Mouse (Mus musculus) gastrocnemius, adult 2 months (tissue): Measurements from ENCODE around the gene Capn5. TPM values are rescaled to one million over a fixed set of nuclear protein-coding genes. Genes with fewer than 3 reads are reported as not detected.

ENCODE experiments used
- DNase-seq: peaks from one replicate; pipeline ENCODE4 v3.0.0; 2022
- H3K27ac ChIP-seq: fragments of 200-600 bp; 2 replicates; pipeline ENCODE4 v1.8.1; 2022; ENCODE audit warnings: mild to moderate bottlenecking
- H3K4me3 ChIP-seq: fragments of 200-600 bp; 2 replicates; pipeline ENCODE4 v1.8.1; 2022; ENCODE audit warnings: mild to moderate bottlenecking, moderate library complexity
- CTCF ChIP-seq: fragments of 200-600 bp; IDR thresholded peaks from 2 replicates; pipeline ENCODE4 v1.8.1; 2022; ENCODE audit warnings: antibody characterized with exemption, mild to moderate bottlenecking, moderate library complexity
- intact Hi-C: fragments of 180-260 bp; cut with DNase I; formaldehyde crosslinking; loops from one replicate; pipeline ENCODE4 v1.15.1; 2025
- total RNA-seq, 2 experiments: library from RNA; stranded (reverse); gene quantifications; 2 replicates each; pipeline ENCODE4 v1.2.3; 2021

Capn5 gene
- total RNA-seq, 2 experiments from 2014 or later, result 1.3 to 2.3 TPM

- no peak for TF ChIP-seq CTCF
- Histone ChIP-seq H3K4me3 (no peak overlapping the region), H3K27ac (peak overlapping the region; percentile 35; the same call in 1 of the 2 replicates)
- intact Hi-C loops, result no loop called here
- no peak for DNase-seq
These were observed 69.2 kb downstream of the Capn5 start for GRCm38 (mm10) chr7:98108636-98109430.

GRCm38 (mm10) chr7:98106272-98106671 lies 71.8 kb downstream of the Capn5 start:
- intact Hi-C loops, result no loop called here
- Histone ChIP-seq H3K27ac (peak overlapping the region; percentile 80), H3K4me3 (no peak overlapping the region; the same call in 1 of the 2 replicates)
- TF ChIP-seq CTCF, result no peak
- no peak for DNase-seq

GRCm38 (mm10) chr7:98104481-98105435 lies 73.3 kb downstream of the Capn5 start:
- TF ChIP-seq CTCF, result no peak
- H3K4me3 ChIP-seq, result no peak overlapping the region
- intact Hi-C loops, result no loop called here
- peak overlapping the region; percentile 80 for H3K27ac ChIP-seq
- no peak for DNase-seq

- Histone ChIP-seq H3K4me3 (no peak overlapping the region), H3K27ac (peak overlapping the region; percentile 80)
- intact Hi-C loops, result loop anchor here (1.0 kb wide), 1 partner anchor 15 kb away; the partner anchor contains the start of gene Myo7a
- no peak for TF ChIP-seq CTCF
- no peak for DNase-seq
These were observed 74.2 kb downstream of the Capn5 start for GRCm38 (mm10) chr7:98103942-98104292.

GRCm38 (mm10) chr7:98103002-98103941 lies 74.8 kb downstream of the Capn5 start:
- peak; percentile 83 for DNase-seq
- Histone ChIP-seq H3K27ac (peak overlapping the region; percentile 85), H3K4me3 (peak overlapping the region; percentile 70)
- intact Hi-C loops, result loop anchor here (1.0 kb wide), 1 partner anchor 16 kb away; the partner anchor contains the start of gene Myo7a
- TF ChIP-seq CTCF, result peak; percentile 69

- no peak for DNase-seq
- Histone ChIP-seq H3K4me3 (peak overlapping the region; percentile 70), H3K27ac (peak overlapping the region; percentile 85; the same call in 1 of the 2 replicates)
- no peak for TF ChIP-seq CTCF
- intact Hi-C loops, result no loop called here
These were observed 75.6 kb downstream of the Capn5 start for GRCm38 (mm10) chr7:98102488-98102887.

- H3K4me3 ChIP-seq, result no peak overlapping the region
- intact Hi-C loops, result no loop called here
- TF ChIP-seq CTCF, result no peak
- H3K27ac ChIP-seq, result no peak overlapping the region
- DNase-seq, result no peak
These were observed 80.5 kb downstream of the Capn5 start for GRCm38 (mm10) chr7:98097557-98097956.

- no peak for TF ChIP-seq CTCF
- intact Hi-C loops, result no loop called here
- DNase-seq, result no peak
- H3K27ac ChIP-seq, result no peak overlapping the region
- no peak overlapping the region for H3K4me3 ChIP-seq
These were observed 82.2 kb downstream of the Capn5 start for GRCm38 (mm10) chr7:98095852-98096251.

- H3K4me3 ChIP-seq, result no peak overlapping the region
- no peak overlapping the region for H3K27ac ChIP-seq
- DNase-seq, result no peak
- peak; percentile 67 for TF ChIP-seq CTCF
- intact Hi-C loops, result loop anchor here (10.0 kb wide), 1 partner anchor 342 kb away; no protein-coding TSS in a partner anchor
These were observed 91.7 kb downstream of the Capn5 start for GRCm38 (mm10) chr7:98086346-98086745.

GRCm38 (mm10) chr7:98085314-98085713 lies 92.8 kb downstream of the Capn5 start:
- intact Hi-C loops, result loop anchor here (10.0 kb wide), 1 partner anchor 341 kb away; no protein-coding TSS in a partner anchor
- DNase-seq, result no peak
- H3K4me3 ChIP-seq, result peak overlapping the region; percentile 46
- H3K27ac ChIP-seq, result peak overlapping the region; percentile 38; the same call in 1 of the 2 replicates
- no peak for TF ChIP-seq CTCF

- intact Hi-C loops, result loop anchor here (10.0 kb wide), 1 partner anchor 340 kb away; no protein-coding TSS in a partner anchor
- no peak for TF ChIP-seq CTCF
- H3K27ac ChIP-seq, result peak overlapping the region; percentile 38
These were observed 93.4 kb downstream of the Capn5 start for GRCm38 (mm10) chr7:98084541-98085293.

More at GRCm38 (mm10) chr7:98084541-98085293, 93.4 kb downstream of the Capn5 start:
- peak overlapping the region; percentile 46 for H3K4me3 ChIP-seq
- DNase-seq, result no peak
